ENCODE assay signal across 8 mouse cellular contexts in the genomic region with DNA sequence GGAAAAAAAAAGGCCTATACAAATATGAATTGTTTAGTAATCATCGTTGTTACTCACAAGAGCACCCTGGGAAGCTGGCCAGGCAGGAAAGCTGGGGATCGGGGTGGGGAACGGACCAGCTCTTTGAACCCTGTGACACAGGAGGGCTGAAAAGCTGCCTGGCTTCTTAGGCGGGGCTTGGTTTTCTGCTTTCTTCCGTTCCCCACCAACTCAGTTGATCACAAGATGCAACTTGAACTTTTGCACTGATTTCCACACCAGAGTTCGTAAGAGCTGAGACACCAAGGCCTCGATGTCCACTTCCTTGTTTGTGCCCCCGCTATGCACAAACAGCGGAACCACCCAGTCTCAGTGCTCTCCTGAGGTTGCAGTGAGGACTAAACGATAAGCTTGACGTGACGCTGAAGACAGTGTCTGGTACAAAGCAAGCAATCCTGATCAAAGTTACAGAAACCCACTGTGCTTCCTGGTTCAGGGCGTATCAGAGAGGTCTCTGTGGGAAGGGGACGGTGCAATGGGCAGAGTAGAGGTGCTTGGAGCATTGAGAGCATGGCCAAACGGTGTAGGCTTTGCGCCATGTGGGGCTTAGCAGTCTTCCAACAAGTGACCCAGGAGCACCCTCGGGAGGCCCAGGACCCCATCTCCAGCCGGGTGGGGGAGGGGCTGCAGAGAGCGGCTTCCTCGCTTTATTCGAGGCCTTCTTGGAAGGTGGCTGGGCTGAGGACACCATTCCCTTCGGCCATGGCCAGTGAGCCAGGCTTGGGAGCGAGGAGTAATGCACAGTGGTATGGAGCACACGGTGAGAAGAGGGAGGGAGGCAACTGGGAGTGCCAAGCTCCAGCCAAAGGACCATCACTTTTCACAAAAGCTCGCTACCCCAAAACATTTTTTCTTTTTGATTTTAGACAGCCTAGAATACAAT. TPM values are rescaled to one million over a fixed set of nuclear protein-coding genes. Genes with fewer than 3 reads are reported as not detected.
A peak's percentile ranks its signal among the peaks of the same experiment; 100 is the strongest.
DNase-seq lines count a peak whose midpoint lies in the region; ATAC-seq and TF ChIP-seq lines count a peak whose summit lies in the region.

No protein-coding gene starts in this region.

- H3K27ac ChIP-seq in left cerebral cortex, adult 2 months: peak overlapping the region; percentile 76
- peak overlapping the region; percentile 57 for H3K27ac ChIP-seq in heart, embryonic 16.5 days (ENCODE audit: low read length)
- peak overlapping the region; percentile 98 for H3K27ac ChIP-seq in liver, adult 2 months (replicated peaks; ENCODE audit: insufficient read depth, low read depth, low read length)

- no peaks in the 10 kb centered on the region for H3K79me2 ChIP-seq in liver, adult 2 months (ENCODE audit: control insufficient read depth, insufficient read depth, low read length)

- H3K36me3 ChIP-seq in heart, embryonic 16.5 days (ENCODE audit: control insufficient read depth, insufficient read depth): peaks cover 2% of the 10 kb centered on the region; the same call in 1 of the 2 replicates
- H3K36me3 ChIP-seq in liver, adult 2 months (ENCODE audit: control insufficient read depth, insufficient read depth, low read length): peaks cover 2% of the 10 kb centered on the region; the same call in 1 of the 2 replicates

- no peak for DNase-seq in left cerebral cortex, adult 2 months (ENCODE audit: extremely low spot score in 1 of 2, low spot score in 2 of 2)
- no peak for DNase-seq in left cerebral cortex, postnatal 25 days (ENCODE audit: low spot score in 2 of 2)
- peak; percentile 74 for DNase-seq in adrenal gland, postnatal 10 days
- DNase-seq in liver, adult 2 months (ENCODE audit: extremely low read depth, low read depth, low spot score): peak; percentile 79
- peak; percentile 45 to 55 for DNase-seq in spleen, adult 18-20 months
- DNase-seq in right cerebral cortex, adult 2 months (ENCODE audit: low spot score in 2 of 2): no peak
- DNase-seq in left cerebral cortex, adult 11 months (ENCODE audit: low spot score): no peak

- no peaks in the 10 kb centered on the region for H3K9me3 ChIP-seq in heart, embryonic 16.5 days (replicated peaks; ENCODE audit: control insufficient read depth, low read length)

- H3K4me3 ChIP-seq in left cerebral cortex, adult 2 months: no peak overlapping the region
- no peak overlapping the region for H3K4me3 ChIP-seq in heart, embryonic 16.5 days (ENCODE audit: low read length)
- H3K4me3 ChIP-seq in liver, adult 2 months (ENCODE audit: insufficient read depth, low read depth, low read length): no peak overlapping the region

- no peak for TF ChIP-seq CTCF in left cerebral cortex, adult 2 months (IDR thresholded peaks at IDR 0.05)
- no peak for TF ChIP-seq CTCF in liver, adult 2 months (IDR thresholded peaks at IDR 0.05; ENCODE audit: low read depth, low read length)

- TF ChIP-seq POLR2A in liver, adult 2 months (IDR thresholded peaks at IDR 0.05; ENCODE audit: extremely low read depth, insufficient read depth, low read length): 0 out of 2 replicates have a peak, but pooled peaks have one; percentile 14

- H3K9ac ChIP-seq in heart, embryonic 16.5 days (ENCODE audit: low read length): peak overlapping the region; percentile 16; the same call in 1 of the 2 replicates
- peak overlapping the region; percentile 41 for H3K9ac ChIP-seq in liver, adult 2 months (ENCODE audit: low read depth, low read length)

- intact Hi-C loops in left cerebral cortex, adult 2 months (cut with DNase I): no loop called here
- intact Hi-C loops in left cerebral cortex, postnatal 25 days (cut with DNase I): no loop called here

- 59% methylated on average over 25 of the region's 25 CpGs for WGBS in heart, embryonic 16.5 days
- WGBS in liver, adult 2 months: 15% methylated on average over 25 of the region's 25 CpGs

- no peak for ATAC-seq in heart, embryonic 16.5 days (replicated peaks; ENCODE audit: extremely low read depth, insufficient read depth, low FRiP score)

- H3K4me1 ChIP-seq in heart, embryonic 16.5 days (ENCODE audit: control insufficient read depth, insufficient read depth, low read length): peaks cover 36% of the 10 kb centered on the region
- peaks cover 36% of the 10 kb centered on the region for H3K4me1 ChIP-seq in liver, adult 2 months (ENCODE audit: control insufficient read depth, insufficient read depth, low read length)

- no peaks in the 10 kb centered on the region for H3K27me3 ChIP-seq in heart, embryonic 16.5 days (ENCODE audit: control insufficient read depth, insufficient read depth, low read length)
- no peaks in the 10 kb centered on the region for H3K27me3 ChIP-seq in liver, adult 2 months (ENCODE audit: control insufficient read depth, insufficient read depth, low read length)

- peak overlapping the region; percentile 26; the same call in 1 of the 2 replicates for H3K4me2 ChIP-seq in heart, embryonic 16.5 days (ENCODE audit: low read depth, low read length)

RNA-seq across cellular contexts. Expression of a gene that starts 34.3 kb away (rescaled TPM):
- total RNA-seq in left cerebral cortex, adult 2 months (2021): 1 to 10 TPM; 5.3 to 6.8 TPM
- total RNA-seq in left cerebral cortex, postnatal 25 days (2021): 1 to 10 TPM; 5.3 to 6.8 TPM
- total RNA-seq in adrenal gland, postnatal 10 days (2021): 1 to 10 TPM; 7.5 to 8.2 TPM
- 13.6 and 14.3 TPM in 2 replicates for polyA plus RNA-seq in heart, embryonic 16.5 days (2015; fragmentation: Nextera tagmentation; extraction: Ambion mirVana)
- 2.6 and 4.3 TPM in 2 replicates for total RNA-seq in liver, adult 2 months (2014; rRNA removed)
- 1.7 and 2.0 TPM in 2 replicates for polyA plus RNA-seq in liver, adult 2 months (2012; rRNA removed)

RNA-seq across cellular contexts. Expression of a gene that starts 34.5 kb away (rescaled TPM):
- total RNA-seq in left cerebral cortex, adult 2 months (2021): 10 to 100 TPM; 38.5 to 39.2 TPM
- total RNA-seq in left cerebral cortex, postnatal 25 days (2021): 10 to 100 TPM; 34.1 to 38.1 TPM
- total RNA-seq in adrenal gland, postnatal 10 days (2021): 10 to 100 TPM; 33.3 to 37.8 TPM
- 39.8 and 40.8 TPM in 2 replicates for polyA plus RNA-seq in heart, embryonic 16.5 days (2015; fragmentation: Nextera tagmentation; extraction: Ambion mirVana)
- 14.4 TPM in 2 replicates for total RNA-seq in liver, adult 2 months (2014; rRNA removed)
- 6.2 and 6.3 TPM in 2 replicates for polyA plus RNA-seq in liver, adult 2 months (2012; rRNA removed)

Comparison
In these comparisons a context has a peak if more than half of its experiments do, and no peak if none do; other contexts are left out.
1. DNase-seq: peak in adrenal gland, postnatal 10 days (single experiment), liver, adult 2 months (single experiment) and spleen, adult 18-20 months (2 of 2); none in left cerebral cortex, adult 2 months (0 of 2), left cerebral cortex, postnatal 25 days (0 of 2), right cerebral cortex, adult 2 months (0 of 2) and left cerebral cortex, adult 11 months (single experiment).
2. Peak in every context shown above with its lines, with median percentiles within 50 percentile points of each other: H3K27ac ChIP-seq.